Mouse (Mus musculus) left cerebral cortex, postnatal 14 days (tissue): Measurements from ENCODE around the gene Sema3f. TPM values are rescaled to one million over a fixed set of nuclear protein-coding genes. Genes with fewer than 3 reads are reported as not detected.
A peak's percentile ranks its signal among the peaks of the same experiment; 100 is the strongest.

Experiments used
- DNase-seq, 2 experiments: peaks; one replicate each; pipeline ENCODE4 v3.0.0; 2021 to 2022; ENCODE audit warnings: low spot score in 2 of 2, mixed read lengths in 1 of 2
- intact Hi-C: fragments of 180-260 bp; cut with DNase I; formaldehyde crosslinking; loops from one replicate; pipeline ENCODE4 v1.15.1; 2025
- total RNA-seq, 2 experiments: library from RNA; stranded (reverse); gene quantifications; 2 replicates each; pipeline ENCODE4 v1.2.3; 2021

The Sema3f gene
- total RNA-seq, 2 experiments from 2014 or later: 11.7 to 16.2 TPM

DNA sequence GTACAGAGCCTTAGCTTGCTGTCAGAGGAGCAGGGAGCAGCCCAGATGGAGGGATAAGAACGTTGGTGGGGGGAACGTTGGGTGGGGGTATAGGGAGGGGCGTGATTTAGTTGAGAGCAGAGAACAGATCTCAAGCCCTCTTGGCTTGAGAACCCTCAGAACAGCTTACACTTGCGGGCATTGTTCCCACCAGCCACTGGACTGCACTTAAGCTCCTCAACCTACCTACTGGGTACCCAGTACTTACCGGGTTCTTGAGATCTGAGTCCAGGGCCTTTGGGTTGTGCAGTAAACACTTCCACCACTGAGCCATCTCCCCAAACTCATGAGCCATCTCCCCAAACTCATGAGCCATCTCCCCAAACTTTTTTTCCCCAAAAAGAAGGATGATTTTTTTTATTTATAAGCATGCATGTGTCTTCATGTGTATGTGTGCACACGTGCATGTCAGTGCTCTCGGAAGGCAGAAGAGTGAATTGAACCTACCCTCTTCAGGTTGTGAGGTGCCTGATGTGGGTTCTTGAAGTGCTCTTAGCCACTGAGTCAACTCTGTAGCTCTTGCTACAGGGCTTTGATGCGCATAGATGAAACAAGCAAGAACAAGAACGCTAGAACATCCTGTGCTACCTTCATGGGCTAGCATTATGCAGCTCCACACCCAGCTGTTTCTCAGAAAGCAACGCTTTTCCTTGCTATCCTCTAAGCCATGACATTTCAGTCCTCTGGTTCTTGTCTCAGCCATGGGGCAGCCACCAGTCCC lies 8.7 kb upstream of the Sema3f start:
- no peak for DNase-seq
- intact Hi-C loops: no loop called here

- intact Hi-C loops: no loop called here
- DNase-seq: no peak
Observed at GRCm38 (mm10) chr9:107716951-107717350, 6.7 kb upstream of the Sema3f start.

GRCm38 (mm10) chr9:107715632-107716031 lies 5.4 kb upstream of the Sema3f start:
- intact Hi-C loops: no loop called here
- DNase-seq: no peak

DNA sequence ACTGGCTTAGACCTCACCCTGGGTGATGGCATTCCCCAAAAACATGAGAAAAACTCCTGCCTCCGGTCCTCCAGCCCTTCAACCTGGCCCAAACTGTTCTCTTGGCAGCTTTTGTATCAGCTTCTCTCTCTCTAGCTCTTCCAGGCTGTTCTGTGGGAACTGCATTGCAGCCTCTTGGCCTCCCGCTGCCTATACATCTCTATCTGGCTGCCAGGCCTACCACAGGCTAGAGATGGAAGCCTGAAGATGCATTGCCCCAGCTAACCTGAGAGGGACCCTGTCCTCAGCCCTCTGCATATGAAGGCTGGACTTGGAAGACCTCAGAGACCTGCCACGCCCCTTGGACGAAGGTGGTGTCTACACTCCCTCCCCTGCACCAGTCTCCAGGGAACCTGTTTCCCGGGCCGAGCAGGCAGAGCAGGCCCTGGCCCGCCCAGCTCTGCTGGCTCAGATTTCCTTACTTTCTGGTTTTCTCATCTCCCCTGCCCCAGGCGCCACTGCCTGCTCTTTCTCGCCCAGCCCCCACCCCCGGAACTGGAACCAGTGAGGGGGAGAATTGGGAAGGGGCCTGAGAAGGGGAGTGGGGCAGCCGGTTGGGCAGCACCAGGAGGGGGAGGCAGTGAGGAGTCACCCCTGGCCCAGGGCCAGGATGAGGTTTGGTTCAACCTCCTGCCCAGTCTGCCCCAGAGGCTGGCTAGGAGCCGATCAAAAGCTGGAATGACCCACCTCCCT lies 4.1 kb upstream of the Sema3f start:
- intact Hi-C loops: no loop called here
- DNase-seq: no peak

DNA sequence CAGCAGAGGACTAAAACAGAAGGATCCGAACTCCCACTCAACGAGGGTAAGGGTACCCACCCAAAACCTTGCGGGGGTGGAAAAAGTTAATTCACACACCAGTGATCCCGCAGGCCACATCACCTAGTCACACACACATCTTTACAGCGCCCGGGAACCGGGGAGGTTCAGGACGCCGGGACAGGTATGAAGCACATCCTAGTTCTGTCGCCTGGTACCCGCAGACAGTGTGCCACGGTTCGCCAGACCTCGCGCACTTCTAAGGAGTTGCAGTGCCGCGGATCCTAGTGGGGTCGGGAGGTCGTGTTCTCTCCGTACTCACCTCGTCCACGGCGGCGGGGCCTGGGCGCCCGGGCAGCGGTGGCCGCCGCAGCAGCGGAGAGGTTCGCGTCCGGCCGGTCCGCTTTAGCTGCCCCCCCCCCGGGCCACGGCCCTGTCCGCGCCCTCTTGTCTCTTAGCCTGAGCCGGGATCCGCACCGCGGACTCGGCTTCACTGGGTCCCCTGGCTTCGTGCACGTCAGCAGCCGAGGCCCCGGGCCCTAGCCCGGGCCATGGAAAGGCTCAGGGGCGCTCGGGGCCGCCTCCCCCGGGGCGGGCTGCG lies 1.1 kb downstream of the Sema3f start:
- intact Hi-C loops: no loop called here
- no peak for DNase-seq

GRCm38 (mm10) chr9:107708439-107709095 lies 1.7 kb downstream of the Sema3f start:
- intact Hi-C loops: no loop called here

DNA sequence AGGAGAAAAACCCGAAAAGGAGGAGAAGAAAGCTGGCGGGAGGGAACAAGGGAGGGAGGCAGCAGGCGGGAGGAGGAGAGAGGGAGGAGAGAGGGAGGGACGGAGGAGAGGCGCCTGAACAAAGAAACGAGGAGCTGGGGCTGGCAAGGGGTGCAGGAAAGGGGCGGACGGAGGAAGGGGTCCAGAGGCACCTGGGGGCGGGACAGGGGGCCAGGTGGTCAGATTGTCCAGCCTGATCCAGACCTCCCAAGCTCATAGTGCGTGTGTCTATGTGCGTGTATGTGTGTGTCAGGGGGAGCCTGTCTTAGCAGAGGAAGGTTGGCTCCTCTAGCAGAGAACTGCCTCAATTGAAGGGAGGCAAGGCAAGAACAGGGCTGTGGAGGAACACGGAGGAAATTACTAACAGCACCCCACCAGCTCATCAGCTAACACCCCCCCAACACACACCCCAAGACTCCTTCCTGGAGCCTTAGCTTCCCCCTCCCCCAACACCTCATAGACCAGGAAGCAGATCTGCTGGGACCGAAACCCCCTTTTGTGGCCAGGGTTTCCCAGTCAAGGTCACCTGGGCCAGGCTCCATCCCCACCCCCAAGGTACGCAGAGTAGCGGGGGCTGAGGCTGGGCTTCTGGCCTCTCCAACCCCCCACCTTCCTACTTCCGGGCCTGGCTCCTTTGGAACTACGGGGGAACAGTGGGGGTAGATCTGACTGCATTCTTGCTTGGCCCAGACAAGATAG lies 2.4 kb downstream of the Sema3f start:
- peak in 1 of 2 experiments; percentile 25 for DNase-seq
- intact Hi-C loops: no loop called here

More at GRCm38 (mm10) chr9:107708439-107709095, 1.7 kb downstream of the Sema3f start:
- DNase-seq: no peak

- intact Hi-C loops: no loop called here
- no peak for DNase-seq
Observed at GRCm38 (mm10) chr9:107706781-107707211, 3.5 kb downstream of the Sema3f start.

DNA sequence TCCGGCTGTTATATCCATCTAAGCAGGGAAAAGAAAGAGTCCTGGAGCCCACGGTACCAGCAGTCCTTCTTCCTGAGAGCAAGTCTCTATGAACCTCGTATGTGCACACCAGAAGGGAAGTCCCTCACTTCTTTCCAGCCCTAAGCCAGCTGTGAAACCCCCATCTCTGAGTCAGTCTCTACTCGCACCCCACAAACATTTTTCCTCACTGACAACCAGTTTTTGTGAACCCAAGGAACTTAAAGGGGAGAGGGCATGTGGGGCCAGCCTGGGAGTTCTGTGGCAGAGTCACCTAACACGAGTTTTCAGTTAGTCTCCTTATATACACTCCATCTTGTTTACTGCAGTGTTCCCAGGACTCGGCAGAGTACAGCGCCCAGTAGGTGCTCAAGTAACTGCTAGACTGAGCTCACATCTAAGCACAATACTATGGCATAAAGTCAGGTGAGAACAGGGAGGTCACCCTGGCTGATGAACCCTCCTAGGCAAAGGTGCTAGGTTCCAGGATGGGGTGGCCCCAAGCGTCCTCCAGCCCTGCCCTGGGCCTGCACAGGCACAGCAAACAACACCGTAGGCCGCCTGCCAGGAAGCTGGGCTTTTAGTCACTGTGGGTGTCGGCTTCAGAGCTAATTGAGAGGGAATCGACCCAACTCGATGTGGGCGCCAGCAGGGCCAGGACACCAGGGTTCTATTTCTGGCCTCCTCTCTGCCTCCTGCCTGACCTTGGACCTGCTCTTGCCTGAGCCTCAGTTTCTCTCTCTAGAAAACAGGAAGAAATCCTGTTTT lies 6.7 kb downstream of the Sema3f start:
- intact Hi-C loops: no loop called here
- peak in 1 of 2 experiments; percentile 34 for DNase-seq

GRCm38 (mm10) chr9:107702606-107703185 lies 7.6 kb downstream of the Sema3f start:
- DNase-seq: no peak
- intact Hi-C loops: no loop called here

GRCm38 (mm10) chr9:107701594-107701993 lies 8.7 kb downstream of the Sema3f start:
- peak; percentile 80 to 92 for DNase-seq
- intact Hi-C loops: no loop called here

DNA sequence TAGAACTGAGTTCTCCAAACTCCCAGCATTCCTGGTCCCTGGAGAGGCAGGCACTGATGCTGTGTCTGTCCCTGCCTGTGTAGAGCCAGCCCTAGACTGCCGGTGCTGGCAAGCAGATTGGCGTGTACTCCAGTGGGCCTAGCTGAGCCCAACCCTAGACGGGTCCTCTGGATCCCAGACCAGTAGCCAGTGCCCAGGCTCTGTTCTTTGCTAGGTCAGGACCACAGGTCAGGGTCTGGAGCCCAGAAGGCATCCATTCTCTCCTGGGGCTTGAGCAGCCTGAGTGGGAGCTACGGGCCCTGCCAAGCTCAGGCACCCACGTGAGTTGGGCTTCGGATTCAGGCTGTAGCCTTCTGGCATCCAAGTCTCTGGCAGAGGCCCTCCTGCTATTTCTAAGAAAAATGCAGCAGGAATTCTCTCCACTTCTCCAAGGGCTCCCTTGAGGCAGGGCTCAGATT lies 10.1 kb downstream of the Sema3f start:
- peak; percentile 54 to 69 for DNase-seq
- intact Hi-C loops: no loop called here

DNA sequence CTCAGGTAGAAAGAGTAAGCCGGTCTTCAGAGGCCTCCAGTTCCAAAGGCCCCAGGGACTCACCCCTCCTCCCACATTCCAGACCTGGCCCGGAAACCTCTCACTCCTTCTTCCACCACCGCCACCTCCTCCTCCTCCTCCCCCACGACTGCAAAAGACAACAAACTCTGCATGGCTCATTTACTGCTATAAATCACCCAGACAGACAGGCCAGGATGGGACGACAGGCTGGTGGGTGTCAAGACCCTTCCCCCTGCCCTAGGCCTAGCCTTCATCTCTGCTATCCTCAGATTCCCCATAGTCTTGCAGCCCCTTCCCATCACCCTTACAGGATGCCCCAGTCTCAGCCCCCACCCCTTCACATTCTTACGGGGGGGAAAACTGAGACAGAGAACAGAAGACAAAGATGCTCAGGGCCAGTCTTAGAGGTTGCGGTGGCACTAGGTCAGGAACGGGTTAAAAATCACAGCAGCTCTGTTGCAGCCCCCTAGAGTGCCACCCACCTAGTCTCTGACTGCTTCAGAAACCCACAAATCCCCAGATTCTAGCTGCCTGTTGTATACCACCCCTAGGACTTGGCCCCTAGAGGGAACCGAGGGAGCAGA lies 10.8 kb downstream of the Sema3f start:
- no peak for DNase-seq
- intact Hi-C loops: no loop called here

DNA sequence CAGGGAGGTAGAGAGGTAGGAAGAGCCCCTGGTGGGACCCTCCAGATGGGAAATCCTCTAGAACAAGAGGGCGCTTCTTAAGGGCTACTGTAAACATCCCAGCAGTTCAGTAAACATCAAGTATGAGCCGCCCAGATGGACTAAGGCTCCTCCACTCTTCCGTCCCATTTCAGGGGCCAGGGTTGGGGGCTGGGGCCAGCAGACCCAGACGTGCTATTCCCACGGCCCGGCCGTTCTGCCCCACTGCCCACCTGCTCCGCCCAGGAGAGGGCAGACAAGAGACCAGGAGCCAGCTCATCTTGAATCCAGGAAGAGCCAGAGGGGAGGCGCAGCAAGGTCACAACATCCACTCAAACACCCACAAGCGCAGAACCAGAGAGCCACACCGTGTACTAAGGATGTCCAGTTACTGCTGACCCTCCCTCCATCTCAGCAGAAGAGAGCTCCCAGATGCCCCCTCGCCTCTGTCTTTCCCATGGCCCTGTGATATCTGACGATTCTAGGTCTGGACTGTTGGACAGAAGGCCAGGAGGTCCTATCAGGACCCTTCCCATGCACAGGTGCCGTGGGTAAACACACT lies 11.6 kb downstream of the Sema3f start:
- intact Hi-C loops: no loop called here
- DNase-seq: no peak

DNA sequence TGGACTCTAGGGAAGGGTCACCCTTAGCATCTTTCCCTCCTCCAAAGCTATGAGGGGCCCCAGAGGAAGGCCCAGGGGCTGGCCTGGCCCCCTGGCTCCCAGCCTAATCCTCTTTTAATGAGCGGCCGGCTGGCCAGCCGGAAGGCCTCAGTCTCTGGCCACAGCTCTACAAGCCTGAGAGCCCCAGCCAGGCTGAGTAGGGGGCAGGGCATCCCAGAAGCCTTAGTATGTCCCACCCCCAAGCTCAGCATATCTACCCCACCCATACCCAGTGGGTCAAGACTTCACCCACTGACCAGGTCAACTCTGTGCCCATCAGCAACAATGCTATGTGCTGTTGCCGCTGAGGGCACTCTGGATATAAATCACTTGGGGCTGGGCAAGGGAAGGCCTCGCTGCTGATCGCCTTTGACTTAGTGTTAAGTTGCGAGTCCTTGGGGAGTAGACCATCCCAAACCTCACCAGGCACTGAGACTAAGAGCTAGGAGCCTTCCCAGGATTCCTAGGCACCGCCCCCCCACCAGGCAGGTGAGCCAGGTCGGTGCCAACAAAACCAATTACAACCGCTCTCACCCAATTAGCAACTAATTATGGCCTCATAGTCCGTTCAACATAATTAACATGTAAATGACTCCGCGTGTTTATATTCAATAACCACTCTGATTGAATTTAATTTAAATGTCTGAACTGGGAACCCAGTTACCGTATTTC lies 12.3 kb downstream of the Sema3f start:
- intact Hi-C loops: no loop called here
- DNase-seq: no peak

- intact Hi-C loops: no loop called here
- no peak for DNase-seq
Observed at GRCm38 (mm10) chr9:107696845-107697610, 13.2 kb downstream of the Sema3f start.
